Mouse (Mus musculus): ENCODE results near the gene Fam163a. TPM values are rescaled to one million over a fixed set of nuclear protein-coding genes. Genes with fewer than 3 reads are reported as not detected.

Fam163a gene
- total and polyA plus RNA-seq, 2 experiments from 2014 or later = 4.8 to 5.6 TPM

GRCm38 (mm10) chr1:156033921-156034320 is 170.9 kb downstream of the Fam163a start:
- 98% methylated on average over 7 of the region's 7 CpGs for whole genome bisulfite sequencing
- no peak overlapping the region for H3K9ac ChIP-seq (replicated peaks; ENCODE audit: low read length, poor library complexity, severe bottlenecking)
- H3K36me3 ChIP-seq (ENCODE audit: insufficient read depth, low read length) = peaks cover 17% of the 10 kb centered on the region
- no peak for DNase-seq (ENCODE audit: low spot score)
- no peak for ATAC-seq (ENCODE audit: low FRiP score)
- H3K4me2 ChIP-seq (ENCODE audit: low read depth, low read length, poor library complexity, severe bottlenecking) = no peak overlapping the region
- H3K4me3 ChIP-seq (ENCODE audit: low read depth, low read length) = no peak overlapping the region
- H3K27me3 ChIP-seq (ENCODE audit: insufficient read depth, low read length) = no peaks in the 10 kb centered on the region
- H3K9me3 ChIP-seq (ENCODE audit: low read length) = no peaks in the 10 kb centered on the region
- peaks cover 3% of the 10 kb centered on the region; the same call in 1 of the 2 replicates for H3K4me1 ChIP-seq (ENCODE audit: insufficient read depth, low read length)
- H3K27ac ChIP-seq (ENCODE audit: low read depth, low read length) = no peak overlapping the region
- TF ChIP-seq CTCF (IDR thresholded peaks at IDR 0.05) = no peak

GRCm38 (mm10) chr1:156028340-156028975 is 176.4 kb downstream of the Fam163a start:
- DNase-seq (ENCODE audit: low spot score) (no peak), ATAC-seq (ENCODE audit: low FRiP score) (no peak)
- Histone ChIP-seq H3K4me2 (ENCODE audit: low read depth, low read length, poor library complexity, severe bottlenecking) (no peak overlapping the region), H3K36me3 (ENCODE audit: insufficient read depth, low read length) (peaks cover 29% of the 10 kb centered on the region), H3K9ac (replicated peaks; ENCODE audit: low read length, poor library complexity, severe bottlenecking) (no peak overlapping the region), H3K9me3 (ENCODE audit: low read length) (no peaks in the 10 kb centered on the region), H3K27me3 (ENCODE audit: insufficient read depth, low read length) (no peaks in the 10 kb centered on the region), H3K27ac (ENCODE audit: low read depth, low read length) (no peak overlapping the region), H3K4me1 (ENCODE audit: insufficient read depth, low read length) (no peaks in the 10 kb centered on the region), H3K4me3 (ENCODE audit: low read depth, low read length) (no peak overlapping the region)
- WGBS = 92% methylated on average over 4 of the region's 4 CpGs
- no peak for TF ChIP-seq CTCF (IDR thresholded peaks at IDR 0.05)

GRCm38 (mm10) chr1:156027849-156028248 is 177.0 kb downstream of the Fam163a start:
- Histone ChIP-seq H3K4me3 (ENCODE audit: low read depth, low read length) (no peak overlapping the region), H3K4me2 (ENCODE audit: low read depth, low read length, poor library complexity, severe bottlenecking) (no peak overlapping the region), H3K4me1 (ENCODE audit: insufficient read depth, low read length) (no peaks in the 10 kb centered on the region), H3K9me3 (ENCODE audit: low read length) (no peaks in the 10 kb centered on the region), H3K9ac (replicated peaks; ENCODE audit: low read length, poor library complexity, severe bottlenecking) (no peak overlapping the region), H3K36me3 (ENCODE audit: insufficient read depth, low read length) (peaks cover 27% of the 10 kb centered on the region), H3K27ac (ENCODE audit: low read depth, low read length) (no peak overlapping the region), H3K27me3 (ENCODE audit: insufficient read depth, low read length) (no peaks in the 10 kb centered on the region)
- TF ChIP-seq CTCF (IDR thresholded peaks at IDR 0.05) = no peak
- ATAC-seq (ENCODE audit: low FRiP score) (no peak), DNase-seq (ENCODE audit: low spot score) (no peak)
- WGBS = 98% methylated on average over 3 of the region's 3 CpGs

Other genes starting within 250 kb of the Fam163a start
- 33.2 and 37.0 TPM in 2 replicates for gene Cep350, start 231.8 kb downstream of the Fam163a start, total RNA-seq (2014; rRNA removed)
- 8.8 and 13.0 TPM in 2 replicates for gene Cep350, start 231.8 kb downstream of the Fam163a start, polyA plus RNA-seq (2015; fragmentation: Nextera tagmentation; extraction: Ambion mirVana)
- gene Tor1aip2, start 169.6 kb downstream of the Fam163a start, total RNA-seq (2014; rRNA removed) = 64.3 and 67.0 TPM in 2 replicates
- gene Tor1aip2, start 169.6 kb downstream of the Fam163a start, polyA plus RNA-seq (2015; fragmentation: Nextera tagmentation; extraction: Ambion mirVana) = 46.1 and 46.7 TPM in 2 replicates
- gene Tor1aip1, start 168.5 kb downstream of the Fam163a start, total RNA-seq (2014; rRNA removed) = 18.2 and 29.5 TPM in 2 replicates
- 21.6 and 21.9 TPM in 2 replicates for gene Tor1aip1, start 168.5 kb downstream of the Fam163a start, polyA plus RNA-seq (2015; fragmentation: Nextera tagmentation; extraction: Ambion mirVana)
- gene Tdrd5, start 98.6 kb upstream of the Fam163a start, total RNA-seq (2014; rRNA removed) = 0.93 and 1.9 TPM in 2 replicates
- 1.3 TPM in 2 replicates for gene Tdrd5, start 98.6 kb upstream of the Fam163a start, polyA plus RNA-seq (2015; fragmentation: Nextera tagmentation; extraction: Ambion mirVana)
- gene Nphs2, start 105.7 kb upstream of the Fam163a start, total RNA-seq (2014; rRNA removed) = 1.8 and 2.1 TPM in 2 replicates
- gene Nphs2, start 105.7 kb upstream of the Fam163a start, polyA plus RNA-seq (2015; fragmentation: Nextera tagmentation; extraction: Ambion mirVana) = 0.68 and 0.90 TPM in 2 replicates
- gene Gm2000, start 161.0 kb upstream of the Fam163a start, total RNA-seq (2014; rRNA removed) = 684 and 980 TPM in 2 replicates
- gene Gm2000, start 161.0 kb upstream of the Fam163a start, polyA plus RNA-seq (2015; fragmentation: Nextera tagmentation; extraction: Ambion mirVana) = 414 and 466 TPM in 2 replicates
- not detected in 2 replicates for gene Axdnd1, start 216.1 kb upstream of the Fam163a start, total RNA-seq (2014; rRNA removed)
- gene Axdnd1, start 216.1 kb upstream of the Fam163a start, polyA plus RNA-seq (2015; fragmentation: Nextera tagmentation; extraction: Ambion mirVana) = 0.11 and 0.56 TPM in 2 replicates